Comparison of ENCODE assay signal across 18 mouse cellular contexts in the genomic region with DNA sequence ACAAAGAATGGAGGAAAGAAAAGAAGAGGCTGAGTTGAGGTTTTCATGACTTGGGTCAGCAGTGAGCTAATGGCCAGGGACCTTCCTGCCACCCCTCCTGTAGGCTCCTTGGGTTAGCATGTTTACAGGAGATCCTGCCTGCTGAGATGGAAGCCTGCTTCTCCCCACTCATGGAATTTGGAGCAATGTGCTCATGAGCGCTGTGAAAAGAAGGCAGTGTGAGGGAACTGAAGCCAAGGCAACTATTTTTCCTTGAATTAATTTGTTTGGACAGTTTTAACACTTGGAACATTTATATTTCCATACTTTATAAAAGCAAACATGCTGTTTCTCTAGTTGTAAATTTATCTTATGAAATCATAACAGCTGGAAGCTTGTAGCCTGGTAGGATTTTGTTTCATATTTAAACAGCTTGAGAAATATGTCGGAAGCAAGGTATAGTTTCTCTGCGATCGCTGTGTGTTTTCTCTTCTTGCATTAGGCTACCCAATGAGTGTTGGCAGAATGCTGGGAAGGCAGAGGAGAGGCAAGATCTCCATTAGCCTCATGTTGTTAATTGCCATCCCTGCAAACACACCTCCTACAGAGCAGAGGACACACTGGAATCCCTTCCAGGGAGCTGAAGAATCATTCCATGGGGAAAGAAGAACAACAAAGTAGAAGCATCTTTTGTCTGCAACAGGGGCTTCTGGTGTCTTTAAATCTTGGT.
A peak's percentile ranks its signal among the peaks of the same experiment; 100 is the strongest.
DNase-seq lines count a peak whose midpoint lies in the region; ATAC-seq and TF ChIP-seq lines count a peak whose summit lies in the region.
"Had no signal": no experiment of that assay in that cellular context is flagged by ENCODE, and none has a peak within 500 bp of the region (broad histone marks: within the 10 kb centered on the region; RNA-seq: fewer than 3 reads in every experiment).

No protein-coding gene starts in this region.

- DNase-seq in heart, adult 11 months: peak; percentile 71
- DNase-seq in heart, postnatal 4 days: no peak
- DNase-seq in kidney, postnatal 10 days: peak; percentile 28
- DNase-seq in kidney, adult 8-10 months: no peak
- DNase-seq in brain, adult 2 months (ENCODE audit: low read depth, low spot score): peak; percentile 16
- DNase-seq in cerebellum, adult 8-10 months: no peak
- DNase-seq in thymus, postnatal 14 days: no peak
- DNase-seq: adrenal gland, postnatal 14 days; cerebellum, adult 9-11 months; liver; liver, postnatal 0 days; right cerebral cortex, postnatal 4 days; thymus, adult 18-20 months had no signal

- H3K27ac ChIP-seq in intestine, postnatal 0 days (ENCODE audit: low read depth, low read length): no peak overlapping the region
- H3K27ac ChIP-seq: heart, embryonic 13.5 days; macrophage; midbrain, embryonic 12.5 days had no signal

- H3K4me2 ChIP-seq in intestine, postnatal 0 days (replicated peaks; ENCODE audit: low read depth): no peak overlapping the region
- H3K4me2 ChIP-seq: heart, embryonic 13.5 days; midbrain, embryonic 12.5 days had no signal

- no peaks in the 10 kb centered on the region for H3K27me3 ChIP-seq in intestine, postnatal 0 days (replicated peaks; ENCODE audit: control insufficient read depth, insufficient read depth, low read length)
- H3K27me3 ChIP-seq: heart, embryonic 13.5 days; midbrain, embryonic 12.5 days had no signal

- peak; percentile 23 for TF ChIP-seq CTCF in intestine, postnatal 0 days (IDR thresholded peaks at IDR 0.05; ENCODE audit: low read depth)

- H3K9ac ChIP-seq in intestine, postnatal 0 days (ENCODE audit: low read depth, low read length): no peak overlapping the region
- H3K9ac ChIP-seq: heart, embryonic 13.5 days; liver, postnatal 0 days; midbrain, embryonic 12.5 days had no signal

- 0 out of 2 replicates have a peak, but pooled peaks cover 2% of the 10 kb centered on the region for H3K4me1 ChIP-seq in intestine, postnatal 0 days (replicated peaks; ENCODE audit: control insufficient read depth, insufficient read depth, low read length)
- H3K4me1 ChIP-seq: midbrain, embryonic 12.5 days had no signal

- H3K36me3 ChIP-seq in intestine, postnatal 0 days (ENCODE audit: control insufficient read depth, insufficient read depth): no peaks in the 10 kb centered on the region
- H3K36me3 ChIP-seq: heart, embryonic 13.5 days; midbrain, embryonic 12.5 days had no signal

- no peak for ATAC-seq in intestine, postnatal 0 days
- ATAC-seq: forebrain, embryonic 14.5 days; liver, postnatal 0 days had no signal

- WGBS in intestine, postnatal 0 days: 57% methylated on average over 4 of the region's 4 CpGs

- H3K4me3 ChIP-seq in intestine, postnatal 0 days (ENCODE audit: low read depth, low read length): no peak overlapping the region
- H3K4me3 ChIP-seq: heart, embryonic 13.5 days; midbrain, embryonic 12.5 days had no signal

- no peaks in the 10 kb centered on the region for H3K9me3 ChIP-seq in intestine, postnatal 0 days (ENCODE audit: control insufficient read depth)
- H3K9me3 ChIP-seq: heart, embryonic 13.5 days; midbrain, embryonic 12.5 days had no signal

Comparison
In these comparisons a context has a peak if more than half of its experiments do, and no peak if none do; other contexts are left out.
1. DNase-seq: peak in heart, adult 11 months (single experiment), kidney, postnatal 10 days (single experiment) and brain, adult 2 months (single experiment); none in heart, postnatal 4 days (single experiment), kidney, adult 8-10 months (0 of 2), cerebellum, adult 8-10 months (single experiment) and thymus, postnatal 14 days (single experiment).